Mouse (Mus musculus): ENCODE data around the gene Ddo. TPM values are rescaled to one million over a fixed set of nuclear protein-coding genes. Genes with fewer than 3 reads are reported as not detected.

Ddo gene
- polyA plus RNA-seq, 1 experiment: 11.3 TPM

DNA sequence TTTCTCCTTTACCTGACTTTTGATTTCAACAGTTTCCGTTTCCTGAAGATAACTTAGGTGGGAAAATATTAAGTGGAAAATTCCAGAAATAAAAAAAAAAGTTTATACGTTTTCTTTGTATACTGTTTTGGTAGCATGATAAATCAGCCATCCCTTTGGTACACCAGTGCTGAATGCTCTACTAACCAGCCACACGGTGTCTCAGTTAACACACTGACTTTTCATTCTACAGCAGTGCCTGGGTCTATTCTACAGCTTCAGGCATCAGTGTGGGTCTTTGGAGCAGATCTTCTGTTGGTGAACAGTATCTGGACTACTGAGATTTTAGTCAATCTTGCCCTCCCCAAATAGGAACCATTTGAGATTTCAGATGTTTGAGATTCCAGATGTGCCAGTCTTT, 48.7 kb downstream of the Ddo start:
- no peak for DNase-seq
- 68% methylated on average over 3 of the region's 3 CpGs for WGBS
- Histone ChIP-seq H3K4me1 (ENCODE audit: control insufficient read depth, insufficient read depth, low read length) (no peaks in the 10 kb centered on the region), H3K4me3 (replicated peaks; ENCODE audit: extremely low read depth, low read depth, low read length) (no peak overlapping the region)
- TF ChIP-seq CTCF (IDR thresholded peaks at IDR 0.05; ENCODE audit: insufficient read depth, low read length): no peak
- TF ChIP-seq POLR2A (IDR thresholded peaks at IDR 0.05; ENCODE audit: borderline replicate concordance, extremely low read depth, low read depth, low read length): no peak

DNA sequence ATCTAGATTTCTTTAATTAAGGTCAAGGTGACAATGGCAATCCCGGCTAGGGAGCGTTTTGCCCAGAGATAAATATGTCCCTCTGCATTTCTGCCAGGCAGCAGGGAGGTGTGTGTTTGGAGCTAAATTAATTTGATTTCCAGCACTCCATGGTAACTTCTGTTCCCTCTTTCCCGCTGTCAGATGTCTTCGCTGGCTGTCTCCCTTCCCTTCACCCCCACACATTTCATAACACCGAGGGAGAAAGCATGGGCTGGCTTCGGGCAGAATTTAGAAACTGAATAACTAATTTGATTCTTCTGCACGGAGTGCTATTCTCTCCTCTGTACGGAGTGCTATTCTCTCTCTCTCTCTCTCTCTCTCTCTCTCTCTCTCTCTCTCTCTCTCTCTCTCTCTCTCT, 52.7 kb downstream of the Ddo start:
- no peak for TF ChIP-seq CTCF (IDR thresholded peaks at IDR 0.05; ENCODE audit: insufficient read depth, low read length)
- no peak for TF ChIP-seq POLR2A (IDR thresholded peaks at IDR 0.05; ENCODE audit: borderline replicate concordance, extremely low read depth, low read depth, low read length)
- 36% methylated on average over 8 of the region's 8 CpGs for WGBS
- Histone ChIP-seq H3K4me1 (ENCODE audit: control insufficient read depth, insufficient read depth, low read length) (peaks cover 9% of the 10 kb centered on the region), H3K4me3 (replicated peaks; ENCODE audit: extremely low read depth, low read depth, low read length) (no peak overlapping the region)
- DNase-seq: no peak

DNA sequence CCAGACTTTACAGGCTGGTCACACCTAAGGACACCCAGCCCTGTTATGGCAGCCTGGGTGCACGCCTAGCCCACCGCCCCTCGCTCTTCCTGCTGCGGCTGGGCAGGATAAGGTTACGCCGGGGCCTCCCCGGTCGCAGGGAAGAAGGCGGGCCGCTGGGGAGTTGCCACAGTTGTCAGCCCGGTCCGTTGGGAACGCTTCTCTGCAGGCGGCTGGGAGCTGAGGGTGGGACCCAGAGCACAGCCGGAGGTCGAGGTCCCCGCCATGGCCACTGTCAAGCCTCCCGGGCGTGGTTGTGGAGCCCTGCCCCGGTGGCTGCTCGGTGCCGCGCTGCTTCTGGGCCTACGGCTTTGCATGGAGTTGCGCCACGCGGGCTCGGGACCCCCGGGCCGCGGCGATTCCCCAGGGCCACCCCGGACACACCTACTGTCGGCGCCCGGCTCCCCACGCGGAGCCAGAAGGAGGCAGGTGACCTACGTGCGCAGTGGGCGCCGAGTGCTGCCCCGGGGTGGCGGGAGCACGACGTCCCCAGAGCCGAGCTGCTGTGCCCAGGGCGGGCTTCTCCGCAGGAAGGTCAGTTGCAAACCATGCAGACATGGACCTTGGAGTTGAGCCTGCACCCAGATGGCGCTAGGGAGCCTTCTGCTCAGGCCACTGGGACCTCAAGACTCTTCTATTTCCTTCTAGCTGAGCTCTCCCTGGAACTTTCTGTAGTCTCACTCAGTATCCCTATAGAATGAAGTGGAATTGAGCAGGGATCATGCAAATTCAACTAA, 53.5 kb downstream of the Ddo start, which contains the start of gene Mettl24:
Gene Mettl24 (plus strand): TSS at position 191 of the 776 bp plus-strand sequence.
- under 1% methylated on average over 50 of the region's 50 CpGs for WGBS
- TF ChIP-seq CTCF (IDR thresholded peaks at IDR 0.05; ENCODE audit: insufficient read depth, low read length): peak; percentile 88
- peak; percentile 75; the same call in 1 of the 2 replicates for TF ChIP-seq POLR2A (IDR thresholded peaks at IDR 0.05; ENCODE audit: borderline replicate concordance, extremely low read depth, low read depth, low read length)
- H3K4me3 ChIP-seq (replicated peaks; ENCODE audit: extremely low read depth, low read depth, low read length): peak within 1 kb of the TSS; percentile 76

DNA sequence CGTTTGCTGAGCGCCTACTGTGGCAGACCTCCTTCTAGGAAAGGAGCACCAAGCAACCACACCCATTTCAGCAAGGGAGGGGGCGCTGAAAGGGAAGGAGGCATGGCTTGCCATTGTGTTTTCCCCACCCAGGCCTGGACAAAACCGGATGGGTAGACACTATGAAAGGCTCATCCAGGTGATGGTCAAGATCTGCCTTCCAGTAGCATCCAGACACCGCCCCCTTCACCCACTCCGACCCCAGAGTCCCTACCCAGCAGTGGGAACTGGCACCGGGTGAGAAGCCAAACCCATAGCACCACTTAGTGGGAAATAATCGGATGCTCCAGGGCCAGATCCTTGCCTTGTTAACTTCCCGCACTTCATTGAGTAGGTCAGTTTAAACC, 54.0 kb downstream of the Ddo start:
- peak overlapping the region; percentile 76 for H3K4me3 ChIP-seq (replicated peaks; ENCODE audit: extremely low read depth, low read depth, low read length)
- WGBS: 54% methylated on average over 9 of the region's 9 CpGs
- no peak for DNase-seq

More for the DNA sequence above, 53.5 kb downstream of the Ddo start, which contains the start of gene Mettl24:
- peak; percentile 71 for DNase-seq
- peaks cover 9% of the 10 kb centered on the region for H3K4me1 ChIP-seq (ENCODE audit: control insufficient read depth, insufficient read depth, low read length)

DNA sequence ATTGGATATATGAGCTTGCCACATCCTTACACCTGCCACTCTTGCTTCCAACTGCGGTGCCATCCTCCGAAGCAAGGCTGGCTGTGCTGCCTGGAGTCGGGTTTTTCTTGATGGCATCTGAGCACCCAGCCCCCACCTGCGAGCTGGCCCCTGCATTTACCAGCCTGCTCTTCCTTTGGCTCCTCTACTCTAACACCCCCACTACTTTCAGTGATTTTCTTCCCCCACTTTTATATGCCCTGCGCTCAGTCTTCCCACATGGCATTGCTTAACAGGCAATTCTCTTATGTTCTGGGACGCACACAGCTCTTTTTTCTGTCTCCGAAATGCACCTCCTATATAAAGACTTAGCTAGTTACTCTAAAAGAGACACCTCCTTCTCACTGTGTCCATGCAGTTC, 54.5 kb downstream of the Ddo start:
- WGBS: 92% methylated on average over 7 of the region's 7 CpGs
- no peak for TF ChIP-seq POLR2A (IDR thresholded peaks at IDR 0.05; ENCODE audit: borderline replicate concordance, extremely low read depth, low read depth, low read length)
- TF ChIP-seq CTCF (IDR thresholded peaks at IDR 0.05; ENCODE audit: insufficient read depth, low read length): no peak
- Histone ChIP-seq H3K4me1 (ENCODE audit: control insufficient read depth, insufficient read depth, low read length) (peaks cover 9% of the 10 kb centered on the region), H3K4me3 (replicated peaks; ENCODE audit: extremely low read depth, low read depth, low read length) (no peak overlapping the region)
- no peak for DNase-seq

More for the DNA sequence above, 54.0 kb downstream of the Ddo start:
- peaks cover 9% of the 10 kb centered on the region for H3K4me1 ChIP-seq (ENCODE audit: control insufficient read depth, insufficient read depth, low read length)
- TF ChIP-seq POLR2A (IDR thresholded peaks at IDR 0.05; ENCODE audit: borderline replicate concordance, extremely low read depth, low read depth, low read length) (no peak), CTCF (IDR thresholded peaks at IDR 0.05; ENCODE audit: insufficient read depth, low read length) (no peak)

DNA sequence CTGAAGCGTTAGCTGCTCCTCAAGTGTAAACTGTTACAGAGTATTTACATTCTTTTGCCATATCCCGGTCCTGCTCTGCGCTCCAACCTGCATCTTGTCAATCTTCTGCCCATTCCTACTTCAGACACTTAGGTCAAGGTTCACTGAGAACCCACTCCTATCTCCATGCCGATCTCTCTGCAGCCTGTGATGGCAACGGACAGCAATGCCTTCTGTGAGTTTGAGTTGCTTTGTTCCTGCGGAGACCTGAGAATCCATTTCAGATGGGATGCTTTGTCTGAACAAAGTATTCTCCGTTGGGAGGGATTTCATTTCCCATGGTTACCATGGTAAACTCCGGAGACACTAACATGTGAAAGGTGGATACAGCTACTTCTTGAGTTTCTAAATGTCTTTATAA, 55.8 kb downstream of the Ddo start:
- 42% methylated on average over 8 of the region's 8 CpGs for WGBS
- TF ChIP-seq CTCF (IDR thresholded peaks at IDR 0.05; ENCODE audit: insufficient read depth, low read length) (no peak), POLR2A (IDR thresholded peaks at IDR 0.05; ENCODE audit: borderline replicate concordance, extremely low read depth, low read depth, low read length) (no peak)

DNA sequence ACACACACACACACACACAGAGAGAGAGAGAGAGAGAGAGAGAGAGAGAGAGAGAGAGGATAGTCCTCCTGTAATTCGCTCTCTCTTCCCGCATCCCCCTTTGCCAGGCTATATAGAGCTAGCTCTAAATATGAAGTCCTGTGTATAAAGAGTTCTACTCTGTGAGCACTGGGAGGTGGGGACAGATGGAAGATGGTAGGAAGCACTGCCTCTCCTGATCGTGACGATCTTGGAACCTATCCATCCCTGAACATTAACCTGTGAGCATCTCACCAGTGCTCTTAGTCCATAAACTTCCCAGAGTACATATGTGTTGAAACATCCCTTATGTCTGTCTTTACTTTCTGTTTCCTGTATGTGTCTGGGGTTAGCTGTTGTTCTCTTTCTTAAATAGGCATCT, 57.2 kb downstream of the Ddo start:
- DNase-seq: no peak
- Histone ChIP-seq H3K4me1 (ENCODE audit: control insufficient read depth, insufficient read depth, low read length) (peaks cover 9% of the 10 kb centered on the region), H3K4me3 (replicated peaks; ENCODE audit: extremely low read depth, low read depth, low read length) (no peak overlapping the region)
- no peak for TF ChIP-seq CTCF (IDR thresholded peaks at IDR 0.05; ENCODE audit: insufficient read depth, low read length)
- no peak for TF ChIP-seq POLR2A (IDR thresholded peaks at IDR 0.05; ENCODE audit: borderline replicate concordance, extremely low read depth, low read depth, low read length)
- 79% methylated on average over 4 of the region's 4 CpGs for WGBS

More for the DNA sequence above, 55.8 kb downstream of the Ddo start:
- peaks cover 9% of the 10 kb centered on the region for H3K4me1 ChIP-seq (ENCODE audit: control insufficient read depth, insufficient read depth, low read length)
- no peak overlapping the region for H3K4me3 ChIP-seq (replicated peaks; ENCODE audit: extremely low read depth, low read depth, low read length)
- DNase-seq: no peak

DNA sequence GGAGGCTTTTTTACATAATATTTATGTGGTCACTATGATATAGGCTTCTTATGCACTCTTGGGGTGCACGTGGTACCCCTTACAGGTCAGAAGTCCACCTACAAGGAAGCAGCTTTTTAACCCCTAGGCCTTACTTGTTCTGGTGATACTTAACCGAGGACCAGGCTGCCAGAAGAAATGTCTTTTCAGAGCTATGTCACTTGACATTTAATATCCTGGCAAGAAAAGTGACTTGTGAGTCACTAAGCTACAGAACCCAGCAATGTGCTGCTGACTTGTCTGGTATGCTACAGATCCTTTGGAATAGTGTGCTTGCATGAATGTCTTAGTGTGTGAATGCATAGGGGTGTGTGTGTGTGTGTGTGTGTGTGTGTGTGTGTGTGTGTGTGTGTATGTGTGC, 57.6 kb downstream of the Ddo start:
- 59% methylated on average over 2 of the region's 2 CpGs for WGBS
- no peak for DNase-seq
- TF ChIP-seq POLR2A (IDR thresholded peaks at IDR 0.05; ENCODE audit: borderline replicate concordance, extremely low read depth, low read depth, low read length): no peak
- TF ChIP-seq CTCF (IDR thresholded peaks at IDR 0.05; ENCODE audit: insufficient read depth, low read length): no peak
- Histone ChIP-seq H3K4me3 (replicated peaks; ENCODE audit: extremely low read depth, low read depth, low read length) (no peak overlapping the region), H3K4me1 (ENCODE audit: control insufficient read depth, insufficient read depth, low read length) (peaks cover 9% of the 10 kb centered on the region)

DNA sequence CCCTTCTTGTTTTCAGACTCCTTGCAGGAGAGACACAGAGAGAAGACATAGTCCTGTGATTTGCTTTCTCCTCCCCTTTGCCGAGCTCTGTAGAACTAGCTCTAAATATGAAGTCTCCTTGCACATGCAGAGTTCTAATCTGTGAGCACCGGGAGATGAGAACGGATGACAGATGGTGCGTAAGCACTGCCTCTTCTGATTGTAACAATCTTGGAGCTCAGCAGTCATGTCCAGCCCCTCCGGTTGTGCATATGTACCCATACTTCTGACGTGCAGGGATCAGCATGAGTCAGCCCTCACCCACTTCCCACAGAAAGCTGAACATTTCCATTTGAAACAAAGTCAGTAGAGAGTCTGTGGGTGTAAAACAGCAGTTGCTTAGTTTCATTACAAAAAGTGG, 58.5 kb downstream of the Ddo start:
- 74% methylated on average over 6 of the region's 6 CpGs for WGBS
- TF ChIP-seq CTCF (IDR thresholded peaks at IDR 0.05; ENCODE audit: insufficient read depth, low read length) (no peak), POLR2A (IDR thresholded peaks at IDR 0.05; ENCODE audit: borderline replicate concordance, extremely low read depth, low read depth, low read length) (no peak)
- no peak overlapping the region for H3K4me3 ChIP-seq (replicated peaks; ENCODE audit: extremely low read depth, low read depth, low read length)
- peaks cover 9% of the 10 kb centered on the region for H3K4me1 ChIP-seq (ENCODE audit: control insufficient read depth, insufficient read depth, low read length)
- no peak for DNase-seq

DNA sequence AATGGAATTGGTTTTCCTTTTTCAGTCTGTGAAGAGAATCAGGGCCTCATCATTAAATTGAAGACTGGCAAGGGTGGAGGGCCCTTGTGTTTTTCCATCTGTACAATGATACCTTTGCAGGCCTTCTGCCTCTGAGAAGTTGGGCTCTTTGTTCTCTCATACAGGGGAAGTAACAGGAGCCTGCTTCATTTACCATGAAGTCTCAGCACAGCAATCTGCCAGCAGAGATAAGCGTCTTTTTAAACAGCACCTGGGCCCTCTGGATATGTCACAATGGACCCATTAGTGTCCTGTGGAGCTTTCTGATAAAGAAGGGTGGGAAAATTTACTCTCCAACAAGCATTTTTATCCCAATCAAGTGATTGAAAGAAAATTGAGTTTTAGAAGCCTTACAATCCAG, 59.1 kb downstream of the Ddo start:
- Histone ChIP-seq H3K4me3 (replicated peaks; ENCODE audit: extremely low read depth, low read depth, low read length) (no peak overlapping the region), H3K4me1 (ENCODE audit: control insufficient read depth, insufficient read depth, low read length) (peaks cover 7% of the 10 kb centered on the region)
- 64% methylated on average over 1 of the region's 1 CpGs for WGBS
- no peak for DNase-seq
- TF ChIP-seq POLR2A (IDR thresholded peaks at IDR 0.05; ENCODE audit: borderline replicate concordance, extremely low read depth, low read depth, low read length): no peak
- TF ChIP-seq CTCF (IDR thresholded peaks at IDR 0.05; ENCODE audit: insufficient read depth, low read length): no peak
